Mouse (Mus musculus): ENCODE results near the gene Npb.

DNA sequence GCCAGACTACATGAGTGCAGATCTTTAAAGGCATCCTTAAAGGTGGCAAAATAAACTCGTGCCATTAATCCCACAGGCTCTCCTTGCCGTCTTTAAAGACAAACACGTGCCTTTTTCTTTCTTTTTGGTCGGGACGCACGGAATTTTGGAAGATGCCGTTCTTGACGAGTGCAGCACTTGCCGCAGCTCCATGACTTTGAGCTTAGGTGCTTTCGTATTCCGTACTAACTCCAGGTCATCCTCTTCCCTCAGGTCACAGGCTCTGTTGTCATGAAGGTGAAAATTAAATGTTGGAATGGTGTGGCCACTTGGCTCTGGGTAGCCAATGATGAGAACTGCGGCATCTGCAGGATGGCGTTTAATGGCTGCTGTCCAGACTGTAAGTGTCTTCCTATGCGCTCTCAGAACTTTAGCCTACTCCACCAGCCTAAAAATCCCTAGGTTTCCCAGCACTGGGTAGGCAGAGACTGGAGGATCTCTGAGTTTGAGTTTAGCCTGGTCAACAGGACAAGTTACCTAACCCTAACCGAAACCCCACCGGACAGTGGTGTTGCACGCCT is 9.2 kb upstream of the Npb start:
- TF ChIP-seq CTCF (IDR thresholded peaks at IDR 0.05; ENCODE audit: low read depth, low read length), result no peak
- TF ChIP-seq POLR2A (IDR thresholded peaks at IDR 0.05; ENCODE audit: insufficient read depth, low read length), result no peak
- no peak for TF ChIP-seq EP300 (IDR thresholded peaks at IDR 0.05; ENCODE audit: insufficient read depth, low read depth, low read length)
